Comparison of ENCODE assay signal across 21 mouse cellular contexts in the genomic region with DNA sequence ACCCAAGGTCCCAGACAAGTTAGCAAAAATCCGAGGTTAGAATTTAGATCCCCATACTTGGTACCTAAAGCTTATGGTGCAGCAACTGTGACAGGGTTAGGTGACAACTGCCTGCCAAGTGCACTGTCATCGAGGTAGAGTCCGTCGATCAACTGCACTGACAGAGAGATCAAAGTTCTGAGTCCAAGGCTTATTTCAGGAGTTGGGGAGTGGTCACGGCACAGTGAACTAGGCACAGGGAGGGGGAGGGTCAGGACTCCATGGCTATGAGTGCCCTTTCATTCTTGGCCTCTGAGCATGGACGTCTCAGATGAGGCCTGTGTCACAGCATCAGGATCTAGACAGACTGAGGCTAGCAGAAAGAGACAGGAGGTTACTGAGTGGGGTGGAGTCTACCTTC. TPM values are rescaled to one million over a fixed set of nuclear protein-coding genes. Genes with fewer than 3 reads are reported as not detected.
"Had no signal": no experiment of that assay in that cellular context is flagged by ENCODE, and none has a peak within 500 bp of the region (broad histone marks: within the 10 kb centered on the region; RNA-seq: fewer than 3 reads in every experiment).

No protein-coding gene starts in this region.

- H3K4me3 ChIP-seq: midbrain, embryonic 10.5 days; midbrain, embryonic 12.5 days; myocyte; neural tube, embryonic 13.5 days; neural tube, embryonic 15.5 days had no signal

- H3K9me3 ChIP-seq: midbrain, embryonic 10.5 days; midbrain, embryonic 12.5 days; neural tube, embryonic 13.5 days; neural tube, embryonic 15.5 days had no signal

- H3K9ac ChIP-seq: lung, embryonic 14.5 days; midbrain, embryonic 12.5 days; neural tube, embryonic 13.5 days; neural tube, embryonic 15.5 days had no signal

- H3K4me2 ChIP-seq: lung, embryonic 14.5 days; midbrain, embryonic 12.5 days; neural tube, embryonic 13.5 days; neural tube, embryonic 15.5 days had no signal

- H3K36me3 ChIP-seq: midbrain, embryonic 10.5 days; midbrain, embryonic 12.5 days; neural tube, embryonic 13.5 days; neural tube, embryonic 15.5 days had no signal

- DNase-seq: lung, embryonic 14.5 days; lung, postnatal 10 days; lung, postnatal 4 days; midbrain, embryonic 14.5 days; retina, postnatal 1 day; right cerebral cortex, adult 18-20 months; right cerebral cortex, postnatal 25 days; right cerebral cortex, postnatal 4 days; spleen, adult 18-20 months; thymus, adult 18-20 months; thymus, postnatal 14 days; thymus, postnatal 36 days had no signal

- H3K27ac ChIP-seq: midbrain, embryonic 10.5 days; midbrain, embryonic 12.5 days; neural tube, embryonic 13.5 days; neural tube, embryonic 15.5 days had no signal

- ATAC-seq: midbrain, embryonic 16.5 days had no signal

RNA-seq across cellular contexts. Expression of gene Mpped1, which starts 1.8 kb away (rescaled TPM):
- total RNA-seq: megakaryocyte, adult 5-6 weeks; megakaryocyte-erythroid progenitor cell, adult 5-6 weeks had no signal
- polyA plus RNA-seq: myocyte; small intestine, adult 2 months had no signal

RNA-seq across cellular contexts. Expression of gene Scube1, which starts 52.7 kb away (rescaled TPM):
- total RNA-seq: megakaryocyte, adult 5-6 weeks; megakaryocyte-erythroid progenitor cell, adult 5-6 weeks had no signal
- polyA plus RNA-seq: myocyte had no signal
